Mouse (Mus musculus) embryo, embryonic 10 days (tissue): ENCODE results near the gene Dgke.
"Not testable (repeated sequence)": the region's sequence is repeated elsewhere in the genome, so short reads cannot be mapped to it uniquely, and the experiment has no call there.

Experiments
- DNase-seq: peaks from one replicate; pipeline ENCODE4 v3.0.0-alpha.2; 2015; ENCODE audit warnings: low spot score

Gene Dgke

DNA sequence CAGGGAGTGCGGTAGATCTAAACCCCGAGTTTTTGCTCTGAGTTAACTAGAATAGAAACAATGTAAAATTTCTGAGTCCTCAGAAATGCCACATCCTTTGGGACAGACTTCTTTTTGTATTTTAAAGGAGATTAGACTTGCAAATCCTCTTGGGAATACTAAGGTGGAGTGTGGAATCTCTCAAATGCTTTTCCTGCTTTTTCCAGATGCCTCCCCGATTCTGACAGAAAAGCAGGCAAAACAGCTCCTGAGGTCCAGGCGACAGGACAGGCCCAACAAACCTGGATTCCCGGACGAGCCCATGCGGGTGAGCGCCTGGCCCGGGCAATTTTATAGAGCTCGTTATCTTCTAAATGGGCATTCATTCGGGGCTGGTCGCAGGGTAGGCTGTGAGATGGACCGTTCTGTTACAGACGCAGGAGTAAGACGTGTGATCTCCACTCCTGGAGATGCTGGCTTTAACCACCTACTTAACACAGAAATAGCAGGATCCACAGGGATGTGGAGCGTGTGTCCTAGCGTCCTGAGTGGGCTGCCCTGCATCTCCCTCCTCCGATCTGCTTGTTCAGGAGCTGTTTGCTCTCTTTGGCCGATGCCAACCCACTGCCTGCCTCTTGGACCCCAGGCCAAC, 8.2 kb upstream of the Dgke start:
- DNase-seq, result no peak

DNA sequence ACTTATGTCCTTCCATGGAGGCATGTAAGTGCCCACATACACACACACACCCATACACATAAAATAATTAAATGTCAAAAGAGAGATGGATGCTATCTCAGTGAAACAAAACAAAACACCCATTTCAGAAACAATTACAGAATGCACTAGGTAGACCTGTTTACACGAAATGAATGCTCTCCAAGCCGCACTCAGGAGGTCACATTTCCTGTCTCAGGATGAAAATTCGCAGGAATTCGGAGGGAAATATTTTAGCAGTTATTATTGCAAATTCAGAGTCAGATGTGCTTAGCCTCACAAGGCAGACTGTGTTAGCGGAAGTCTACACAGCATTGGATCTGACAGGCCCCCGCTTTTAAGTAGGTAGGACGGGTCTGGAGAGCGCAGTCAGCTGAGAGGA, 6.9 kb upstream of the Dgke start, which contains the start of gene Gm525:
Gene Gm525 (plus strand): TSS at position 301 of the 400 bp plus-strand sequence.
- no peak for DNase-seq

DNA sequence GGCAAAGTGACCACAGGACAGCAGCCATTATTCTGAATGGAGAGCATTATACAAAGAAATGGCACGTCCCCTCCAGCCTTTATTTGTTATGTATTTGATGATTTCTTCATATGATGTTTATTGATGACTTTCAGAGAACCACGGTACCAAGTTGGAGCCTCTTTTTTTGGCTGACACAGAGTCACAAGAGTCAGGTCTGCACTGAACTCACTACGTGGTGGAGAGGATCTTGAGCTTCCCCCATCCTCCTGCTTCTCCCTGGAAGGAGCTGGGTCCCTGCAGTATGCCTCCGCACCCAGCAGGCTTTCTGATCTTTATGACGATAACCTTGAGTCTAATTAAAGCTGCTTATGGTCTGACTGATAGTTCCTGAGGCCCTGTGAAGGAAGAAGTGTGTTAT, 4.9 kb upstream of the Dgke start:
- DNase-seq, result no peak

DNA sequence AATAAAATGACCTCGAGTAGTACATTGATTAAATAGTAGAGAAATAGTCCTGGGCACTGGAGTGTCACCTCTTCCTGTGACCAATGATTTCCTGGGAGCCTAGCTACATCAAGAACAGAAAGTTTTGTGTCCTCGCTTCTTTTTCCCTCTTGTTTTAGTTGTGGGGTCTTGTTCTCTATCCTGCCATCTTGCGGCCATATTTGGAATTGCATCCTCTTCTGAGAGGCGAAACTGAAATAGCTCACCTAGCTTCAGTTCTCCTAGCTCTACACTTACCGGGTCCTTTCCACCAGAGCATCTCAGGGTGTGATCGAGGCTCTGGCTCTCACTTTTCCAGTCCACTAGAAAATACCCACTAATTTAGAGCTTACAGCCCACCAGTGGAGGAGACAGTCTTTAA, 2.7 kb upstream of the Dgke start:
- DNase-seq, result peak; percentile 63

DNA sequence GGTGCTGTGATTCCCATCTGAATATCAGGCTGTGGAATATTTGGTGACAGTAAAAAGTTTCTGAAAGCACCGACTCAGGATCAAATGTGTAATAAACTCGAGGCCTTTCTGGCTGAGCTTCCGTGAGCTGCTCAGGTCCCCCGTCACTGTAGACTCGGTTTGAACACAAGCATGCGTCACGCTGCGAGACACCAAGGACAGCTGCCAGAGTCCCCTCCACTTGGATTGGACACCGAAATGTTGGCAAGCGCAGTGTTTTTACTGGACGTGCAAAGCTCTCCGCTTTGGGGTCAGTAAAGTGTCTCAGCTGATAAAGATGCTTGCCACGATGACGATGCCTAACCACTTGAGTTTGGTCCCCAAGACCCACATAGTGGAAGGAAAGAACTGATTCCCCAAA, 2.0 kb upstream of the Dgke start:
- DNase-seq, result no peak

DNA sequence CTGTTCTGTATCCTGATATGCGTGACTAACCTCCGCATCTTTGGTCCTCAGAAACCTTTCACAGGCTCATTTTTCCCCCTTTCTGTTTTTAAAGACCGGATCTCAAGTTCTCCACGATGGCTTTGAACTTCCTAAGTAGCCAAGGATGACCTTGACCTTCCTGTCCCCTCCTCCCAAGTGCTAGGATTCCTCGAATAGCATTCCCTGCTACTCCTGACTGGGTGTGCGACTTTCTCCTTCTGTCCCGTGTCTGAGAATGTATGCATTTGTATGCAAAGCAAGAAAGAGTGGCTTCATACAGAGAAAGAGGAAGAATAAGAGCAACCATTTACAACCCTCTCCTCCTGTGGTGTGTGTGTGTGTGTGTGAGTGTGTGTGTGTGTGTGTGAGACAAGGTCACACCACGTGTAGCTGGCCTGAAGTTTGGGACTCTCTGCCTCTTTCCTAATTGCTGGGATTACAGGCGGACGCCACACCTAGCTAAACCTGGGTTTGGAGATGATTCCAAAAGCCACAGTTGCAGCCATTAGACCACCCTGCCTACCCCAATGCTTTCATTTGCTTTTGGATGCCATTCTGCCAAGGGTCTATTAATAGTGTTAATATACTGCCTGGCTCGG, 1.3 kb upstream of the Dgke start:
- DNase-seq, result no peak

DNA sequence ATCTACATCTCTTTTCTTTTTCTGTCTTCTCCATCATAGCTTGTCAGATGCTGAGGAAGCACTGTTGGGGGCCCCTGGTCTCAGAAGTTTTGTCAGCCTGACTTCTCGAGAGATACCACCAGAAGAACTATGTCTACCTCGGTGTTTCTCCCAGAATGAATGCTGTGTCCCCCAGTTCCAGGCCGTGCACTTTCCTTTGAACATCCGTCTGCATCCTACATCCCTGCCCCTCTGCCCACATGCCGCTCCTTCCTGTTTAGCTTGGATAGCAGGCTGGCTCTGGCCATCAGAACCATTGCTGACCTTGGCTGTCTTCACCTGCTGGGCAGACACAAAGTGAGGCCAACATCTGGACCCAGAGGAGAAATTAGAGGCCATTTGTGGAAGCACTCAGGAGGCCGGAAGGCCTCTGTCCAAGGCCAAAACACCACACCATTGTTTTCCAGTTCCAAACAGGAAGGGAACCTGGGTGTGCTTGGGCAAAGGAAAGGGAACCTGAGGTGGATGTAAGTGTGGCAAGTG, 712 bp upstream of the Dgke start:
- DNase-seq, result no peak

DNA sequence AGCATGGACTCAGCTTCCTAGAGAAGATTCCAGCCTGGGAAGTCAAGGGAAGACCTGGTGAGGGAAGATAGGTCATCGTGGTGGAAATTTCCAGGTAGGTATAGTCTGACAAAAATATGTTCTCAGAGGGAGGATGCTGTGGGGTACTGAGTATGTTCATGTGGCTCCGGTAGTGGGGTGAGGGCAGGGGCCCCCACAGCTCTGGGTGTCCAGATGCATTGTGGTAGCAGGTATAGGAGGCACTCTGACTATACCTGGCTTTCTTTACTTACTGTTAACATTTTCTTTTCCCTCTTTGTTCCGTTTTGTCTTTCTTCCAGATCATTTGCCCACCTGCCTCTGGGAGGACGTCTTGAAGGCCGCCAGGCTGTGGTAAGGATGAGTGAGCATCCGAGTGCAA, 524 bp downstream of the Dgke start:
- DNase-seq, result no peak

DNA sequence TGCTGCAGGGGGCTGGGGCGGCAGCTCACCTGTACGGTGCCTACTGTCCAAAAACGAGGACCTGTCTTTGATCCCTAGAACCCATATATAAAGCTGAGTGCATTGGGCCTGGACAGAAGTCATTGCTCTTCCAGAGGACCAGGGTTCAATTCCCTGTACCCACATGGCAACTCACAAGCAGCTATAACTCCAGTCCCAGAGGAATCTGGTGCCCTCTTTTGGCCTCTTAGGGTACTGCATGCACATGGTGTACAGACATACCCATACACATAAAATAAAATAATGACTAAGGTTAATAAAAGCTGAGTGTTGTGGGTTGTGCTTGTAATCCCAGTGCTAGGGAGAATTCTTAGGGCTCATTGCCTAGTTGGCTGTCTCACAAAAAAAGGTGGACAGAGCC, 1.4 kb downstream of the Dgke start:
- DNase-seq, result no peak

DNA sequence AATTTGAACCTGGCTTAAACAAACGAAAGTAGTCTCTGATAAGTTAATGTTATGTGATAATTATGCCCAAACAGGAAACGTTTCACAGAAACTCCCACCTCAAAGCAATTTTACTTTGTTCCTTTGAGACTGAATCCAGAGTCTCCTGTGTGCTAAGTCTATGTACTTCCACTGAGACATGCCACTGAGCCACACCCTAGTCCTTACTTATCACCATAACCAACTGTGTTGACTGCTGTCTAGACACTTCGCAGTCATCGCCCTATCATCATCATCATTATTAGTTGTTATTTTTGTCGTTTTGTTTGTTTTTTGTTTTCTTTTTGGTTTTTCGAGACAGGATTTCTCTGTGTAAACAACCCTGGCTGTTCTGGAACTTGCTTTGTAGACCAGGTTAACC, 2.3 kb downstream of the Dgke start:
- no peak for DNase-seq

DNA sequence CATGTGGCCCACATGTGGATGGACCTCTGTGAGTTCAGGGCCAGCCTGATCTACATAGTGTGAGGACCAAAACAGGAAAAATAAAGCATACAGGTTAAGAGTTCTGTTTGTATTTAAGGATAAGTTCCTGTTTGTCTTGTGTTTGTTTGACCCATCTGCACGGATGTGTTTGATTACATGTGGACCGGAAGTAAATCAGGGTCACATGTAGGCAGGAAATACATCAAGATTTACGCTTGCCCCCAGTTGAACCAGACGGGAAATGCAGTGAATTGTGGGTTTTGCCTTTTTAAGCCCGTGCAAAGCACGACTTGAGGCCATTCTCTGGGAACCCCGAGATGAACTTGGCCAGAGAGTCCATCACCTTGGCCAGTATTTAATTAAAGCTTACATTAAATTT, 5.3 kb downstream of the Dgke start:
- no peak for DNase-seq

DNA sequence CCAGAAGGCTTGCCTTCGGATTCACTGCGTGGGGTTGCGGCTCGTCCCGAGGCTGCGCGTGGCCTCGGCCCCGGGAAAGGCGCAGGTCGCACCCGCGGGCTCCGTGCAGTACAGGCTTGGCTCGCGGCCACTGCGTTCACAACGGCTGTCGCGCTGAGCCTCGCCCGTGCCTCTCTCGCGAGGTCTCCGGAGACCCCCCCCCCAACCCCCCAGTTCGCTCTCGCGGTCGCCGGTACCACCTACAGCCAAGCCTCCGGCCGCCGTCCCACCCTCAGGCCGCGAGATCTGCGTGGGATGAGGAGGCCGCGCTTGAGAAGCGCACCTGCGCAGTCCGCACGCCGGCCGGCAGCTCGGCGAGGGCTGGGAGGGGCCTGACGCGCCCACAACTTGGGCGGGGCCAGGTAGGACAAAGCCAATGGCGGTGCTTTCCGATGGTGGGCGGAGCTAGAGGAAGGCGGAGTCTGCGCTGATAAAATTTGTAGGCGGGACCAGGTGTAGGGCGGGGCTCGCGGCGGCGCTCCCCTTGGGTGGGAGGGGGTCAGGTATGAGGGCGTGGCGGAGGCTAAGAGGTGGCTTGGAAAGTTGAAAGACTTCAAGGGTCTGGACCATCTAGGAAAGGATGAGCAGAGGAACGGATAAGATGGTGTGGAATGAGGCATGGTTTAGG, 6.1 kb downstream of the Dgke start:
- DNase-seq, result peak; percentile 96

DNA sequence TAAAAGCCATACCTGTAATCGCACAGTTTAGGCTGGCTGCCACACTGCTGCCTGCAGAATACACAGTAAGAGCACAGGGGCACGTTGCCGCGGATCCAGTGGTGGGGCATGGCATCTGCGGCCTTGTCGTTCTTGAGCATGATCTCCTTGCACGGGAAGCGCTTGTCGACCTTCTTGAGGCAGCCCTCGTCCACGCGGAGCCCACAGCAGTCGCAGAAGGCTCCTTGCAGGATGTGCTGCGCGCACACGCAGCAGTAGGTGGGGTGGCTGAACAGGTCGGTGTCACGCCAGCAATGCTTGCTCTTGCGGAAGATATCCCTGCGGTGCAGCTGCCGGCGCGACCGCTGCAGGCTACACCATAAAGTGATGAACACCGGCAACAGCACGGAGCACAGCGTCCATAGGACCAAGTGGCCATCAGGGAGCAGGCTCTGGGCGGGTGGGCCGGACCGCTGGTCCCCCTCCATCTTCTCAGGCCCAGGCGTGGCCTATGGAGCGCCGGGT, 6.7 kb downstream of the Dgke start:
- peak; percentile 60 for DNase-seq

DNA sequence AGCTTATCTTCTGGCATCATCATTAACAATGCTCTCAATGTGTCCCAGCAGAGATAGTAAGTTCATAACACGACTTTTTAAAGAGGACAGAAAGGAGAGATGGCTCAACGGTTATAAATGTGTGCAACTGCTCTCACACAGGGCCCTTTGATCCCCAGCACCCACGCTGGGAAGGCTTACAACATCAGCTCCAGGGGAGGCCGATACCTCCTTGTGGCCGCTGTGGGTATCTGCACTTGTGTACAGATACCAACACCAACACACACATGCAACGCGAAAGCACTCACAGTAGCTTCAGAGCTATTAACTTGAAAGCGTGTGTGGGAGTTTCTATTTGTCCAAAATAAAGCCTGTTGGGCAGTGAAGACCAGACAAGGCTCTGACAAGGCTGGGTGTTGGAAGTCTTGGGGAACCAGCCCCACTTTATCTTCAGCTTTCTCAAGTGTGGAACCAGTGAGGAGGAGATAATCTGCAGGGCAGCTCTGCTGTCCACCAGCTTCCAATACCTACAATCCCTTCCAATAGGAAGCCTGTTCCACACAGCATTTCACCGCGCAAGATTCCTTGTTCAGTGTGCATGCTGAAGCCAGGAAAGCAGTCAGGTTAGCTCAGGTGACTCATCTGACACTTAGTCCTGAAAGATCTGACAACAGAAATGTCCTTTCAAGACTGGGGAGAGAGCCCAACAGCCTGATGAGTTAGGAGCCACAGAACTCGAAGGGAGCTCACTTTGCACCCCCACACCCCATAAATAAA, 8.0 kb downstream of the Dgke start:
- DNase-seq, result peak; percentile 20

DNA sequence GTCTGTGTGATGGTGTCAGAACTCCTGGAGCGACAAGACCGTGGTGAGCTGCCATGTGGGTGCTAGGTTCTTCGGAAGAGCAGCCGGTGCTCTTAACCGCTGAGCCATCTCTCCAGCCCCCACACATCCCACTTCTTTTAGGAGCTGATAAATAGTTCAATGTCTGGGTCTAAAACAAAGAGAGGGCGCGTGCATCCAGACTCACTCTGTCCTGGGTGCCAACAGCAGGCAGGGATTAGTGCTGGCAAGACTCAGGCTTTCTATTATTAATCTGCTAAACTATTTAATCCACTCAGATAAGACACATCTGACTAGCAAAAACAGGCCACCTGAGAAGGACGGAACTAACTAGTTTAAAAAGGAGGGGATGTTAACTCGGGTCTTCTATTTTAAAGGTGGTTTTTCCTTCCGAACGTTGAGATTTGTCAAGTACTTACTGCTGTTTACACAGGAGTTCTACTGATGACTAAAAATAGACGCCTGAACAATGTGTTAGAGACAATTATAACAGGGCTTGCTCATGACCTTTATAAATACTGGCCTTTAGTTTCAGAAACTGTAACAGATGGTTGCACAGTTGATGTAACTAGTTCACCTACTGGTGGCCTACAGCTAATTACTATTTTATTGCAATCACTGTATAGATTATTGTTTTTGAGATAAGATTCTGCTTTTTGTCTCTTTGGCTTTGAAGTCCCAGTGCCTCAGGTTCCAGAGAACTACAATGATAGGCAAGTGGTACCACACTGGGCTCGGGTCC, 10.5 kb downstream of the Dgke start:
- DNase-seq, result no peak

DNA sequence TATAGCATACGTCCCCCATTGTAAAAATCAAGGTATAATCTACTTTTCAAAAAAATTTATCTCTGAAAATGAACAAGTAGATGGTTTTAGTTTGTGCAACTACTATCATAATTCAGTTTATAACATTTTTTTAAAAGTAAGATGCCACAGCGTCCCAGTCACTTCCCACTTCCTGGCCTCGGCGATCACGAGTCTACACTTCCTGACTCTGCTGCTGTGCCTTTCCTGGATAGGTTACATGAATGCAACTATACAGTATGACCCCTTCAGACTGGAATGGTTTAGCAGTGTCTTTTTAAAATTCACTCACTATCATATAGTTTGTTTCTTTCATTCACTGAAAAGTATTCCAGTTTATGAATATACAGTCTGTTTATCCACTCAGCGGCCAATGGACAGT, 14.9 kb downstream of the Dgke start:
- no peak for DNase-seq

DNA sequence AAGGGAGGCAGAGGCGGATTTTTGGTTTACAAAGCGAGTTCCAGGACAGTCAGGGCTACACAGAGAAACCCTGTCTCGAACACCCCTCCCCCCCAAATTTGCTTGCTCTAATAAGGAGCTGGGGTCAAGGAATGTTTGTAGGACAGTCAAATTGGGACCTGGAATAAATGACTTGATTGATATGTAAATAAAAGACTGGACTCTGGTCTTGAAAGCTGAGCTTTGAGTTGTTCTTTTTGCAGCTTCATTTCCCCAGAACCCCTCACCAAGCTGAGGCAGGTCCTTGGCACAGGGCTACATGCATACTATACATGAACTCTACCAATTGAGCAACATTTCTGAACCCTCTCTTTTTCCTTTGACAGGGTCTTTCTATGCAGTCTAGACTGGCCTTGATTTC, 20.6 kb downstream of the Dgke start:
- no peak for DNase-seq

DNA sequence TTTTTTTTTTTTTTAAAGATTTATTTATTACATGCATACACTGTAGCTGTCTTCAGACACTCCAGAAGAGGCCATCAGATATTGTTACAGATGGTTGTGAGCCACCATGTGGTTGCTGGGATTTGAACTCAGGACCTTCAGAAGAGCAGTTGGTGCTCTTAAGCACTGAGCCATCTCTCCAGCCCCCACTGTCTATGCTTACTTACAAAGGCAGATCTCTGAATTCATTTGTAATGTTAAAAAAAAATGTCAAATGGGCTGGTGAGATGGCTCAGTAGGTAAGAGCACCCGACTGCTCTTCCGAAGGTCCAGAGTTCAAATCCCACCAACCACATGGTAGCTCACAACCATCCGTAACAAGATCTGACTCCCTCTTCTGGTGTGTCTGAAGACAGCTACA, 21.1 kb downstream of the Dgke start:
- DNase-seq, result not testable (repeated sequence)

DNA sequence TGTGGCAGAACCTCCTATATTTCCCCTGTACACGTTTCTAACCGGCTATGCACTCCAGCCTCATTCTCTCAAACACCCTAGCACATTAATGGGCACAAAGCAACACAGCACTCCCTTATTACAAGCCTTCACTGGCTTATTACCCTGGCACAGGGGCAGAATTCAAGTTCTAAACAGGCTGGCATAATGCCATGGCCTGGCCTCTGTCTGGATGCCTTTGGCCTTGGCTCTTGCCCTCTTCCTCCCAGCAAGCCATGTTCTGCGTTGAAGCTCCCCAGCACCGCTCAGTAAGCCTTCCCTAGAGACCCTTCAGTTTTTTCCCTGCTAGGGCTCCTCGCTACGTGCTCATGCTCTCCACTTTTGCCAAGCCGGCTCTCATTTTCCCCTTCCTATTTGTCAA, 23.6 kb downstream of the Dgke start:
- no peak for DNase-seq

DNA sequence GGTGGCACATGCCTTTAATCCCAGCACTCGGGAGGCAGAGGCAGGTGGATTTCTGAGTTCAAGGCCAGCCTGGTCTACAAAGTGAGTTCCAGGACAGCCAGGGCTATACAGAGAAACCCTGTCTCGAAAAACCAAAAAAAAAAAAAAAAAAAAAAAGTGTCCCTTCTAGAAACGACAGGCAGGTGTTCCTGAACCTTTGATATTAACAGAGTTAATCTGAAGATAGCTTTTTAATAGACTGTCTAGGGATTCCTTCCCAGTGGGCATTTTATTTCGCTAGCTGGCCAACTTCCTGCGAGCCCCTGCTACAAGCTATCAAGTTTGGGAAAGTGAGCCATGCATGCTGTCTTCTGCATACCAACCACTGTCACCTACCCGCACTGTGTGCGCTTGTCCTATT, 25.6 kb downstream of the Dgke start:
- not testable (repeated sequence) for DNase-seq

DNA sequence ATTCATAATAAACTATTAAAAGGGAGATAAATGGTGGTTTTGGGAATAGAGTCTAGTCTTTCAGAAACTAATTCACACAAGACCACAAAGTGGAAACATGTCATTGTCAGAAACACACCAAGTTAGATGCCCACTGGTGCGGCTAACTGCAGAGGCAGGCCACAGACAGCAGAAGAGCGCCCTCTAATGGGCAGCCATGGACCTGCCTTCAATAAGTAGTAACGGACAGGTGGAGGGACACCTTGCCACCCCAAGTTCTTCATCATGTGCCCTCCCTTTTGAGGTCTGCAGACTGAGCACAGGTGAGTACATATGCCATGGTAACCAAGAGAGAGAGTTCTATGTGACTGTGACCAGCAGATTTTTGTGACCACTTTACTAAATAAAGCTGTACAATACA, 27.3 kb downstream of the Dgke start:
- DNase-seq, result peak; percentile 67

DNA sequence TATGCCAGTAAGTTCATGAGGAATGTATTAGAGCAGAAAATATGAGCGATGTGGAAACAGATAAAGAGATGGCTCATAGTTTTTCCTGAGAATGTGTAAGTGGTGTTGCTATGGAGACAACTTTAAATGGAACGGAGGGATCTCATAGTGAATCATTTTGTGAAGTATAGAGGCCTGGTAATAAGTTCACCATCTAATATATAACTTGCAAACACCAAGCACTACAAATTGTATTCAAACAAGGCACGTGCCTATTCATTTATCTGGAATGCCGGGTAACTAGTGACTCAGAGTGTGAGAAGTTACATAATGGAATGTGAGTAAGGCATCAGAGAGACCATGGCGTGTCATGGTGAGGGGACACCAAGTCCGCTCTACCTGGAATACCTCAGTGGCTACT, 28.2 kb downstream of the Dgke start:
- DNase-seq, result no peak
